Mouse (Mus musculus): ENCODE measurements at regions not wholly inside any gene's neighbourhood (a gene's known extent, or its start where the extent isn't known, plus 50 kb on each side); places are given as distances from the start of the nearest gene placed in this dataset.

GRCm38 (mm10) chr13:101013604-101014003, 180.4 kb upstream of the Slc30a5 start:
- no peaks in the 10 kb centered on the region for H3K36me3 ChIP-seq (ENCODE audit: control insufficient read depth, insufficient read depth, low read length)

DNA sequence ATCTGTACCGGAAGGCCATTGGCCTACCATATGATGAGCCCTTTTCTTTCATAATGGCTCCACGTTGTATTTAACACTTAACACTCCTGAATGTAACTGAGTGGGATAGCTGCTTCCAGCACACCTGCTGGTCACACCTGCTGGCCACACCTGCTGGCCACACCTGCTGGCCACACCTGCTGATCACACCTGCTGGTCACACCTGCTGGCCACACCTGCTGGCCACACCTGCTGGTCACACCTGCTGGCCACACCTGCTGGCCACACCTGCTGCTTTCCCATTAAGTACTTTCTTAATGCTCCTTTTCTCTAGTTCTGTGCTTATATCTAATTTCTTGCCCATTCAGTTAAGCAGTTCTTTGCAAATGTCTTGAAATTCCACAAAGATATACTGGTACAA, 157.4 kb upstream of the Slc30a5 start:
- Histone ChIP-seq H3K4me3 (ENCODE audit: extremely low read depth, insufficient read depth, insufficient read length) (no peak overlapping the region), H3K4me1 (ENCODE audit: control insufficient read depth, insufficient read depth, insufficient read length) (no peaks in the 10 kb centered on the region), H3K36me3 (ENCODE audit: control insufficient read depth, insufficient read depth, low read length) (no peaks in the 10 kb centered on the region), H3K27me3 (ENCODE audit: control insufficient read depth, insufficient read depth, low read length) (no peaks in the 10 kb centered on the region), H3K27ac (ENCODE audit: insufficient read depth, low read length) (no peak overlapping the region)
- TF ChIP-seq CTCF (IDR thresholded peaks at IDR 0.05; ENCODE audit: extremely low read depth, insufficient read depth, insufficient read length, insufficient replicate concordance) (no peak), POLR2A (IDR thresholded peaks at IDR 0.05; ENCODE audit: low read depth, low read length) (no peak)
- DNase-seq (ENCODE audit: low read depth in 1 of 2, low spot score in 2 of 2), result no peak
- WGBS, result 83% methylated on average over 2 of the region's 2 CpGs

More at GRCm38 (mm10) chr13:101013604-101014003, 180.4 kb upstream of the Slc30a5 start:
- no peaks in the 10 kb centered on the region for H3K27me3 ChIP-seq (ENCODE audit: control insufficient read depth, insufficient read depth, low read length)
- TF ChIP-seq POLR2A (IDR thresholded peaks at IDR 0.05; ENCODE audit: low read depth, low read length) (no peak), CTCF (IDR thresholded peaks at IDR 0.05; ENCODE audit: extremely low read depth, insufficient read depth, insufficient read length, insufficient replicate concordance) (no peak)
- DNase-seq (ENCODE audit: low read depth in 1 of 2, low spot score in 2 of 2), result no peak
- H3K27ac ChIP-seq (ENCODE audit: insufficient read depth, low read length), result no peak overlapping the region
- WGBS, result 88% methylated on average over 2 of the region's 2 CpGs
- no peak overlapping the region for H3K4me3 ChIP-seq (ENCODE audit: extremely low read depth, insufficient read depth, insufficient read length)
- no peaks in the 10 kb centered on the region for H3K4me1 ChIP-seq (ENCODE audit: control insufficient read depth, insufficient read depth, insufficient read length)

- Histone ChIP-seq H3K36me3 (ENCODE audit: control insufficient read depth, insufficient read depth, low read length) (no peaks in the 10 kb centered on the region), H3K27ac (ENCODE audit: insufficient read depth, low read length) (no peak overlapping the region), H3K4me3 (ENCODE audit: extremely low read depth, insufficient read depth, insufficient read length) (no peak overlapping the region), H3K4me1 (ENCODE audit: control insufficient read depth, insufficient read depth, insufficient read length) (no peaks in the 10 kb centered on the region), H3K27me3 (ENCODE audit: control insufficient read depth, insufficient read depth, low read length) (no peaks in the 10 kb centered on the region)
- no peak for DNase-seq (ENCODE audit: low read depth in 1 of 2, low spot score in 2 of 2)
- WGBS, result 83% methylated on average over 13 of the region's 13 CpGs
- TF ChIP-seq CTCF (IDR thresholded peaks at IDR 0.05; ENCODE audit: extremely low read depth, insufficient read depth, insufficient read length, insufficient replicate concordance) (no peak), POLR2A (IDR thresholded peaks at IDR 0.05; ENCODE audit: low read depth, low read length) (no peak)
Measured at GRCm38 (mm10) chr13:100988671-100989531, 155.7 kb upstream of the Slc30a5 start.

DNA sequence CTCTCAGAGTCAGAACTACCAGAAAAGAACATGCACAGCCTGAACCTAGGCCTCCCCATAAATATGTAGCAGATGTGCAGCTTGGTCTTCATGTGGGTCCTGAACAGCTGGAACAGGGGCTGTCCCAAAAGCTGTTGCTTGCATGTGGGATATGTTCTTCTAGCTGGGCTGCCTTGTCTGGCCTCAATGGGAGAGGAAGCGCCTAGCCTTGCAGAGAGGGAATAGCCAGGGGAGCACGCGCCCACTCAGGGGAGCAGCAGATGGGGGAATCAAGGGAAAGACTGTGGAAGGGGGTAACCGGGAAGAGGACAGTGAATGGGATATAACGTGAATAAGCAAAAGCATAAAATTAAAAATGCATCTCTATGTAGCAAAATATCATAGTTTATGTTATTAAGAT, 154.9 kb upstream of the Slc30a5 start:
- WGBS, result 90% methylated on average over 5 of the region's 5 CpGs
- DNase-seq (ENCODE audit: low read depth in 1 of 2, low spot score in 2 of 2), result no peak
- TF ChIP-seq POLR2A (IDR thresholded peaks at IDR 0.05; ENCODE audit: low read depth, low read length) (no peak), CTCF (IDR thresholded peaks at IDR 0.05; ENCODE audit: extremely low read depth, insufficient read depth, insufficient read length, insufficient replicate concordance) (no peak)

DNA sequence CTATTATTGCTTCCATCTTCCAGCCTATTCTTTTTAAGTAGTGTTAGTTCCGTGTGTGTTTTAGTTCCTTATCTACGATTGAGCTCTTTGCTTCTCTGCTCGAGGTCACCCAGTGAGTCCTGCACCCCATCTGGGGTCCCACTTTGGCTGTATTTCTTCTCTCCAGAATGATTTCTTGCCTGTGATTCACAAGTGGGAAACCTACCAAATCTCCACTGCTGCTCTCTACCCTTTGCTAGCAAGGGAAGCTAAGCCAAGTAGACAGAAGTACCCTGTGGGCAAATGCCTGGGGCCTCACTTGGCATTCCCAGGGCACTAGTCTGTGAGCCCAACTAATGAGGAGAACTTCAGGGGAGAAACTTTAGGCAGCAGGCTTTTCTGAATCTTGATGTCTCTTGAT, 142.5 kb upstream of the Slc30a5 start:
- Histone ChIP-seq H3K27me3 (ENCODE audit: control insufficient read depth, insufficient read depth, low read length) (no peaks in the 10 kb centered on the region), H3K27ac (ENCODE audit: insufficient read depth, low read length) (no peak overlapping the region), H3K36me3 (ENCODE audit: control insufficient read depth, insufficient read depth, low read length) (no peaks in the 10 kb centered on the region), H3K4me3 (ENCODE audit: extremely low read depth, insufficient read depth, insufficient read length) (no peak overlapping the region), H3K4me1 (ENCODE audit: control insufficient read depth, insufficient read depth, insufficient read length) (no peaks in the 10 kb centered on the region)
- TF ChIP-seq POLR2A (IDR thresholded peaks at IDR 0.05; ENCODE audit: low read depth, low read length), result no peak
- TF ChIP-seq CTCF (IDR thresholded peaks at IDR 0.05; ENCODE audit: extremely low read depth, insufficient read depth, insufficient read length, insufficient replicate concordance), result no peak
- DNase-seq (ENCODE audit: low read depth in 1 of 2, low spot score in 2 of 2), result no peak
- 80% methylated on average over 3 of the region's 3 CpGs for WGBS

More for the DNA sequence above, 154.9 kb upstream of the Slc30a5 start:
- no peaks in the 10 kb centered on the region for H3K36me3 ChIP-seq (ENCODE audit: control insufficient read depth, insufficient read depth, low read length)
- no peaks in the 10 kb centered on the region for H3K4me1 ChIP-seq (ENCODE audit: control insufficient read depth, insufficient read depth, insufficient read length)
- no peak overlapping the region for H3K4me3 ChIP-seq (ENCODE audit: extremely low read depth, insufficient read depth, insufficient read length)
- H3K27me3 ChIP-seq (ENCODE audit: control insufficient read depth, insufficient read depth, low read length), result no peaks in the 10 kb centered on the region
- H3K27ac ChIP-seq (ENCODE audit: insufficient read depth, low read length), result no peak overlapping the region

DNA sequence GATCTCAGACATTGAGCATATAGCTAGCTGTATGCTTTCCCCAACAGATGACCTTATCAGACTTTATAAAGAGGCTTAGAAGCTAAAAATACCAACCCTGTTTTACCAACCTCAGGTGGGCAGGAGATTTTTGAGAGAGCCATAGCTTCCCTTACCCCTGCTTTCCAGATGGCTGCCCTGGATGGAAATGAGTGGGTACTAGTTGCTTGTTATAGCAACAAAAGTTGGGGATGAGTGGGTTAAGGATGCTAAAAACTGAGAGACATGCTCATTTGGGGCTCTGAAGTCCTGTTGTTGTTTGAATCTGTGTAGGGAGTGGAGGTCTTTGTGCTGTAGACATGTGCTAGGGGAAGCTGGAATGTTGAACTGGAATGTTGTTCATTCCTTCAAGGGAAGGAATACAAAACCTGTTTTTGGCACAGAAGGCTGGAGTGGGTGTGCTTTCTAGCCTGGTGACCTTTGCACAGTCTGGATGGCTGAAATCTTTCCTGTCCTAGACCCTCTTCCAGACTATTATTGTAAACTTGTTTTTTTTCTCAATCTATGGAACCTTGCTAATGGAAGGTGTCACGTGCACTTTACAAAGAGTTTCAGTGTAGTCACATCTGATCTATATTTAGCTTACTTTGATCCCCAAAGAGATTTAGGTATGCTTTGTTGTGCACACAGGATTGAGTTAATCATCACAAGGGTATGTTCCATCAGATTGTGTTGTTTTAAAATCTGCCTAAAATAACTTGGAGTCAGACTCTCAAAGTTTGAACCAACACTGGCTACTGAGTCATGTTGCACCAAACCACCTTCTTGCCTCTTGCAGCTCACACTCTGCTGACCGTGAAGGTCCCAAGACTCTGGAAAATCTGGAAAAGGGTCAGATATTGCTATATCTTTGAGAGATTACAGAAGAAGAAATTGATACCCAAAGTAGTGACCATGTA, 138.1 kb upstream of the Slc30a5 start:
- H3K4me1 ChIP-seq (ENCODE audit: control insufficient read depth, insufficient read depth, insufficient read length), result no peaks in the 10 kb centered on the region
- no peak overlapping the region for H3K27ac ChIP-seq (ENCODE audit: insufficient read depth, low read length)
- TF ChIP-seq POLR2A (IDR thresholded peaks at IDR 0.05; ENCODE audit: low read depth, low read length), result no peak
- no peak for TF ChIP-seq CTCF (IDR thresholded peaks at IDR 0.05; ENCODE audit: extremely low read depth, insufficient read depth, insufficient read length, insufficient replicate concordance)
- DNase-seq (ENCODE audit: low read depth in 1 of 2, low spot score in 2 of 2), result no peak
- H3K36me3 ChIP-seq (ENCODE audit: control insufficient read depth, insufficient read depth, low read length), result no peaks in the 10 kb centered on the region
- no peaks in the 10 kb centered on the region for H3K27me3 ChIP-seq (ENCODE audit: control insufficient read depth, insufficient read depth, low read length)
- H3K4me3 ChIP-seq (ENCODE audit: extremely low read depth, insufficient read depth, insufficient read length), result no peak overlapping the region
- 79% methylated on average over 2 of the region's 2 CpGs for WGBS

Measured in spleen, adult 2 months (tissue).